Mouse (Mus musculus) embryonic fibroblast, embryonic 13.5 days (primary cell): ENCODE results near the gene Pagr1a. TPM values are rescaled to one million over a fixed set of nuclear protein-coding genes. Genes with fewer than 3 reads are reported as not detected.

Source experiments
- H3K27ac ChIP-seq: 2 replicates; pipeline ENCODE4 v1.5.1; 2012; ENCODE audit warnings: low read length, control low read depth, inconsistent platforms; ENCODE audit not compliant: insufficient read depth
- H3K4me1 ChIP-seq: 2 replicates; pipeline ENCODE4 v1.6.1; 2011; ENCODE audit warnings: low read length; ENCODE audit not compliant: control insufficient read depth, insufficient read depth
- H3K4me3 ChIP-seq: 2 replicates; pipeline ENCODE4 v1.5.1; 2011; ENCODE audit warnings: mild to moderate bottlenecking, control low read depth, low read length; ENCODE audit not compliant: insufficient read depth
- CTCF ChIP-seq: IDR thresholded peaks from 2 replicates; pipeline ENCODE4 v1.5.1; 2011; ENCODE audit warnings: mild to moderate bottlenecking, control low read depth, low read length, moderate library complexity, borderline replicate concordance; ENCODE audit not compliant: insufficient read depth
- POLR2A ChIP-seq: IDR thresholded peaks from 2 replicates; pipeline ENCODE4 v1.6.1; 2011; ENCODE audit warnings: low read depth, mild to moderate bottlenecking, control low read depth, low read length, moderate library complexity
- polyA plus RNA-seq: library from polyadenylated mRNA; stranded (reverse); fragments of >200 nt; gene quantifications from 2 replicates; pipeline ENCODE4 v1.2.4, GENCODE M21; 2011; ENCODE audit warnings: low read depth; ENCODE audit not compliant: missing spikeins, insufficient read length

The Pagr1a gene
- polyA plus RNA-seq, 1 experiment: 14.3 TPM

GRCm38 (mm10) chr7:127008239-127009019, 8.7 kb downstream of the Pagr1a start:
- Histone ChIP-seq H3K27ac (peak overlapping the region; percentile 75), H3K4me3 (no peak overlapping the region), H3K4me1 (peaks cover 10% of the 10 kb centered on the region)
- no peak for TF ChIP-seq POLR2A

GRCm38 (mm10) chr7:127007313-127008024, 9.7 kb downstream of the Pagr1a start:
- no peak overlapping the region for H3K27ac ChIP-seq
- H3K4me1 ChIP-seq: peaks cover 9% of the 10 kb centered on the region
- H3K4me3 ChIP-seq: no peak overlapping the region
- TF ChIP-seq POLR2A (no peak), CTCF (no peak)

GRCm38 (mm10) chr7:127004122-127004875, 12.9 kb downstream of the Pagr1a start:
- no peak overlapping the region for H3K4me3 ChIP-seq
- H3K27ac ChIP-seq: no peak overlapping the region
- H3K4me1 ChIP-seq: peaks cover 8% of the 10 kb centered on the region
- TF ChIP-seq CTCF (no peak), POLR2A (no peak)

- H3K4me3 ChIP-seq: no peak overlapping the region
- no peak overlapping the region for H3K27ac ChIP-seq
- no peak for TF ChIP-seq CTCF
- TF ChIP-seq POLR2A: no peak
- H3K4me1 ChIP-seq: peaks cover 3% of the 10 kb centered on the region
Measured at GRCm38 (mm10) chr7:127003620-127004019, 13.5 kb downstream of the Pagr1a start.

- TF ChIP-seq POLR2A: no peak
- H3K27ac ChIP-seq: no peak overlapping the region
- no peak overlapping the region for H3K4me3 ChIP-seq
- H3K4me1 ChIP-seq: no peaks in the 10 kb centered on the region
Measured at GRCm38 (mm10) chr7:126999568-126999967, 17.6 kb downstream of the Pagr1a start.

- H3K27ac ChIP-seq: no peak overlapping the region
- H3K4me3 ChIP-seq: no peak overlapping the region
- no peak for TF ChIP-seq CTCF
- no peak for TF ChIP-seq POLR2A
- H3K4me1 ChIP-seq: no peaks in the 10 kb centered on the region
Measured at GRCm38 (mm10) chr7:126996449-126996848, 20.7 kb downstream of the Pagr1a start.

GRCm38 (mm10) chr7:126988816-126989215, 28.3 kb downstream of the Pagr1a start:
- H3K4me1 ChIP-seq: no peaks in the 10 kb centered on the region

GRCm38 (mm10) chr7:126986319-126986718, 30.8 kb downstream of the Pagr1a start:
- Histone ChIP-seq H3K27ac (no peak overlapping the region), H3K4me1 (no peaks in the 10 kb centered on the region), H3K4me3 (no peak overlapping the region)
- TF ChIP-seq POLR2A (no peak), CTCF (peak; percentile 43; the same call in 1 of the 2 replicates)

More at GRCm38 (mm10) chr7:126988816-126989215, 28.3 kb downstream of the Pagr1a start:
- TF ChIP-seq POLR2A (no peak), CTCF (no peak)
- Histone ChIP-seq H3K4me3 (no peak overlapping the region), H3K27ac (no peak overlapping the region)

GRCm38 (mm10) chr7:126984667-126985444, 32.3 kb downstream of the Pagr1a start:
- no peak overlapping the region for H3K27ac ChIP-seq
- TF ChIP-seq CTCF (no peak), POLR2A (no peak)
- no peaks in the 10 kb centered on the region for H3K4me1 ChIP-seq
- no peak overlapping the region for H3K4me3 ChIP-seq
